Mouse (Mus musculus): ENCODE data around the gene Bhlha15. TPM values are rescaled to one million over a fixed set of nuclear protein-coding genes. Genes with fewer than 3 reads are reported as not detected.

Gene Bhlha15
- polyA plus RNA-seq, 1 experiment from 2014 or later = 21.8 TPM

GRCm38 (mm10) chr5:144238969-144239368 is 48.9 kb downstream of the Bhlha15 start:
- no peak for ATAC-seq (ENCODE audit: insufficient read depth, low FRiP score, low read depth)

More at GRCm38 (mm10) chr5:144238969-144239368, 48.9 kb downstream of the Bhlha15 start:
- Histone ChIP-seq H3K4me3 (replicated peaks) (no peak overlapping the region), H3K4me2 (no peak overlapping the region), H3K36me3 (no peaks in the 10 kb centered on the region), H3K9ac (no peak overlapping the region), H3K27me3 (replicated peaks) (no peaks in the 10 kb centered on the region), H3K27ac (no peak overlapping the region), H3K9me3 (no peaks in the 10 kb centered on the region), H3K4me1 (no peaks in the 10 kb centered on the region)
- 82% methylated on average over 1 of the region's 1 CpGs for WGBS

Other genes with a start within 250 kb of the Bhlha15 start
- 68.4 and 76.6 TPM in 2 replicates for gene Ccz1, start 175.4 kb upstream of the Bhlha15 start, polyA plus RNA-seq (2015; fragmentation: Nextera tagmentation; extraction: Ambion mirVana)
- gene Ocm, start 163.6 kb upstream of the Bhlha15 start, polyA plus RNA-seq (2015; fragmentation: Nextera tagmentation; extraction: Ambion mirVana) = not detected in 2 replicates
- 6.3 and 7.9 TPM in 2 replicates for gene Lmtk2, start 89.8 kb upstream of the Bhlha15 start, polyA plus RNA-seq (2015; fragmentation: Nextera tagmentation; extraction: Ambion mirVana)
- 21.2 and 21.7 TPM in 2 replicates for gene Tecpr1, start 33.3 kb downstream of the Bhlha15 start, polyA plus RNA-seq (2015; fragmentation: Nextera tagmentation; extraction: Ambion mirVana)
- 125 and 133 TPM in 2 replicates for gene Bri3, start 54.2 kb downstream of the Bhlha15 start, polyA plus RNA-seq (2015; fragmentation: Nextera tagmentation; extraction: Ambion mirVana)
- gene Baiap2l1, start 167.8 kb downstream of the Bhlha15 start, polyA plus RNA-seq (2015; fragmentation: Nextera tagmentation; extraction: Ambion mirVana) = 20.1 and 22.8 TPM in 2 replicates

Measured in stomach, embryonic 15.5 days (tissue).